Mouse (Mus musculus) spleen, adult 2 months (tissue): ENCODE measurements around the gene Rnf145. TPM values are rescaled to one million over a fixed set of nuclear protein-coding genes. Genes with fewer than 3 reads are reported as not detected.

Source experiments
- DNase-seq, 2 experiments: peaks; one replicate each; pipeline versions ENCODE4 v3.0.0 to v3.0.0-alpha.2; 2012 to 2021; ENCODE audit warnings: low spot score in 2 of 2, low read depth in 1 of 2
- H3K27ac ChIP-seq: fragments of 200-500 bp; 2 replicates; pipeline ENCODE4 v1.5.1; 2012; ENCODE audit warnings: low read length, inconsistent platforms; ENCODE audit not compliant: insufficient read depth
- H3K27me3 ChIP-seq: fragments of 200-500 bp; 2 replicates; pipeline ENCODE4 v1.6.1; 2012; ENCODE audit warnings: mild to moderate bottlenecking, moderate library complexity, low read length, inconsistent platforms; ENCODE audit not compliant: control insufficient read depth, insufficient read depth
- H3K36me3 ChIP-seq: fragments of 200-500 bp; 2 replicates; pipeline ENCODE4 v1.6.1; 2012; ENCODE audit warnings: mild to moderate bottlenecking, low read length, inconsistent platforms; ENCODE audit not compliant: control insufficient read depth, insufficient read depth
- H3K4me1 ChIP-seq: fragments of 200-500 bp; 2 replicates; pipeline ENCODE4 v1.6.1; 2011; ENCODE audit warnings: inconsistent platforms; ENCODE audit not compliant: control insufficient read depth, insufficient read depth, insufficient read length
- H3K4me3 ChIP-seq: fragments of 200-500 bp; 2 replicates; pipeline ENCODE4 v1.5.1; 2011; ENCODE audit warnings: mild to moderate bottlenecking, inconsistent platforms; ENCODE audit not compliant: insufficient read depth, insufficient read length; ENCODE audit errors: extremely low read depth
- CTCF ChIP-seq: fragments of 200-500 bp; IDR thresholded peaks from 2 replicates; pipeline ENCODE4 v1.5.1; 2011; ENCODE audit warnings: mild to moderate bottlenecking, inconsistent platforms; ENCODE audit not compliant: insufficient read depth, insufficient read length, insufficient replicate concordance; ENCODE audit errors: extremely low read depth
- POLR2A ChIP-seq: fragments of 200-500 bp; IDR thresholded peaks from 2 replicates; pipeline ENCODE4 v1.6.1; 2011; ENCODE audit warnings: low read depth, low read length, inconsistent platforms
- WGBS: fragments of 180-500 bp; shearing (Covaris S2); methylation state at CpG from one replicate; pipeline ENCODE4 v1.1.7; 2018; 5-methylcytosine and 5-hydroxymethylcytosine counted together
- polyA plus RNA-seq: library from polyadenylated mRNA; depleted of rRNA; stranded (reverse); fragments of >200 nt; gene quantifications from 2 replicates; pipeline ENCODE4 v1.2.3, GENCODE M21; 2012

Rnf145 gene
- polyA plus RNA-seq, 1 experiment, result 65.5 TPM

- Histone ChIP-seq H3K27ac (peak overlapping the region; percentile 78), H3K27me3 (no peaks in the 10 kb centered on the region), H3K4me3 (peak overlapping the region; percentile 5; the same call in 1 of the 2 replicates), H3K36me3 (peaks cover 40% of the 10 kb centered on the region), H3K4me1 (peaks cover 19% of the 10 kb centered on the region)
- TF ChIP-seq POLR2A (0 out of 2 replicates have a peak, but pooled peaks have one; percentile 35), CTCF (no peak)
- DNase-seq, result peak; percentile 72 to 76
- 11% methylated on average over 12 of the region's 12 CpGs for WGBS
Measured at GRCm38 (mm10) chr11:44529200-44529599, 10.4 kb downstream of the Rnf145 start.

GRCm38 (mm10) chr11:44529716-44530115 lies 11.0 kb downstream of the Rnf145 start:
- no peak for TF ChIP-seq CTCF
- TF ChIP-seq POLR2A, result no peak
- no peak overlapping the region for H3K4me3 ChIP-seq
- H3K27me3 ChIP-seq, result no peaks in the 10 kb centered on the region
- no peak for DNase-seq
- H3K4me1 ChIP-seq, result peaks cover 19% of the 10 kb centered on the region
- WGBS, result 71% methylated on average over 5 of the region's 5 CpGs
- peaks cover 39% of the 10 kb centered on the region for H3K36me3 ChIP-seq
- no peak overlapping the region for H3K27ac ChIP-seq

- Histone ChIP-seq H3K4me1 (peaks cover 19% of the 10 kb centered on the region), H3K27me3 (no peaks in the 10 kb centered on the region), H3K36me3 (peaks cover 36% of the 10 kb centered on the region), H3K4me3 (no peak overlapping the region), H3K27ac (no peak overlapping the region; the same call in 1 of the 2 replicates)
- no peak for TF ChIP-seq CTCF
- TF ChIP-seq POLR2A, result no peak
- no peak for DNase-seq
- WGBS, result 89% methylated on average over 8 of the region's 8 CpGs
Measured at GRCm38 (mm10) chr11:44530382-44530781, 11.6 kb downstream of the Rnf145 start.

GRCm38 (mm10) chr11:44530867-44531266 lies 12.1 kb downstream of the Rnf145 start:
- Histone ChIP-seq H3K27ac (no peak overlapping the region), H3K36me3 (peaks cover 33% of the 10 kb centered on the region), H3K4me1 (peaks cover 19% of the 10 kb centered on the region), H3K4me3 (no peak overlapping the region), H3K27me3 (no peaks in the 10 kb centered on the region)
- 94% methylated on average over 11 of the region's 11 CpGs for WGBS
- TF ChIP-seq CTCF (no peak), POLR2A (no peak)
- no peak for DNase-seq

GRCm38 (mm10) chr11:44531617-44532016 lies 12.9 kb downstream of the Rnf145 start:
- Histone ChIP-seq H3K4me1 (peaks cover 16% of the 10 kb centered on the region), H3K4me3 (no peak overlapping the region), H3K27me3 (no peaks in the 10 kb centered on the region), H3K36me3 (peaks cover 30% of the 10 kb centered on the region), H3K27ac (no peak overlapping the region)
- DNase-seq, result no peak
- no peak for TF ChIP-seq POLR2A
- no peak for TF ChIP-seq CTCF
- WGBS, result 97% methylated on average over 4 of the region's 4 CpGs

GRCm38 (mm10) chr11:44532846-44533781 lies 14.3 kb downstream of the Rnf145 start:
- no peak overlapping the region for H3K4me3 ChIP-seq
- peaks cover 12% of the 10 kb centered on the region; the same call in 1 of the 2 replicates for H3K4me1 ChIP-seq
- 89% methylated on average over 17 of the region's 17 CpGs for WGBS
- H3K27ac ChIP-seq, result no peak overlapping the region
- peaks cover 34% of the 10 kb centered on the region for H3K36me3 ChIP-seq
- no peak for DNase-seq
- H3K27me3 ChIP-seq, result no peaks in the 10 kb centered on the region
- TF ChIP-seq CTCF (no peak), POLR2A (no peak)
